Comparison of ENCODE assay signal across 8 mouse cellular contexts in genomic region chr4:95049153-95049552, GRCm38 (mm10). TPM values are rescaled to one million over a fixed set of nuclear protein-coding genes. Genes with fewer than 3 reads are reported as not detected.
DNase-seq lines count a peak whose midpoint lies in the region; ATAC-seq and TF ChIP-seq lines count a peak whose summit lies in the region.

No protein-coding gene starts in this region.

- no peak for DNase-seq in kidney, postnatal 14 days
- DNase-seq in frontal cortex, postnatal 36 days (ENCODE audit: low spot score in 2 of 2) = no peak
- no peak for DNase-seq in spleen, adult 12 weeks (ENCODE audit: low spot score)
- no peak for DNase-seq in layer of hippocampus, adult 11-12 months (ENCODE audit: low spot score)

- H3K4me2 ChIP-seq in kidney, embryonic 16.5 days (replicated peaks; ENCODE audit: low read depth, low read length) = peak overlapping the region; percentile 80
- H3K4me2 ChIP-seq in hindbrain, embryonic 16.5 days (ENCODE audit: low read length) = peak overlapping the region; percentile 64
- peak overlapping the region; percentile 87 for H3K4me2 ChIP-seq in myocyte (ENCODE audit: low read depth)

- ATAC-seq in kidney, embryonic 16.5 days (ENCODE audit: low FRiP score, low TSS enrichment) = no peak
- no peak for ATAC-seq in hindbrain, embryonic 16.5 days

- no peaks in the 10 kb centered on the region for H3K9me3 ChIP-seq in kidney, embryonic 16.5 days (ENCODE audit: low read length)
- no peaks in the 10 kb centered on the region for H3K9me3 ChIP-seq in hindbrain, embryonic 16.5 days (ENCODE audit: control insufficient read depth, low read length)

- no peaks in the 10 kb centered on the region for H3K27me3 ChIP-seq in kidney, embryonic 16.5 days (ENCODE audit: insufficient read depth, low read length)
- H3K27me3 ChIP-seq in hindbrain, embryonic 16.5 days (replicated peaks; ENCODE audit: control insufficient read depth, insufficient read depth, low read length) = no peaks in the 10 kb centered on the region
- no peaks in the 10 kb centered on the region for H3K27me3 ChIP-seq in myocyte (ENCODE audit: control insufficient read depth, insufficient read depth, insufficient read length)

- H3K36me3 ChIP-seq in kidney, embryonic 16.5 days (ENCODE audit: insufficient read depth, low read length) = no peaks in the 10 kb centered on the region
- H3K36me3 ChIP-seq in hindbrain, embryonic 16.5 days (ENCODE audit: control insufficient read depth, insufficient read depth, low read length) = no peaks in the 10 kb centered on the region
- H3K36me3 ChIP-seq in myocyte (ENCODE audit: control insufficient read depth, insufficient read depth) = no peaks in the 10 kb centered on the region

- TF ChIP-seq POLR2A in cortical plate, adult 2 months (IDR thresholded peaks at IDR 0.05; ENCODE audit: extremely low read depth, insufficient read depth, low read length) = no peak
- TF ChIP-seq POLR2A in myocyte (IDR thresholded peaks at IDR 0.05; ENCODE audit: insufficient read length, low read depth) = peak; percentile 15

- WGBS in kidney, embryonic 16.5 days = 45% methylated on average over 2 of the region's 2 CpGs
- WGBS in hindbrain, embryonic 16.5 days = 46% methylated on average over 2 of the region's 2 CpGs

- H3K79me2 ChIP-seq in myocyte (ENCODE audit: control insufficient read depth, insufficient read depth) = peaks cover 30% of the 10 kb centered on the region

- H3K27ac ChIP-seq in kidney, embryonic 16.5 days (ENCODE audit: low read length) = no peak overlapping the region
- no peak overlapping the region for H3K27ac ChIP-seq in cortical plate, adult 2 months (ENCODE audit: insufficient read depth, low read length)
- H3K27ac ChIP-seq in hindbrain, embryonic 16.5 days (ENCODE audit: low read depth, low read length) = no peak overlapping the region

- no peak overlapping the region for H3ac ChIP-seq in myocyte (ENCODE audit: control insufficient read depth, insufficient read length)

- H3K4me3 ChIP-seq in kidney, embryonic 16.5 days (ENCODE audit: low read length) = peak overlapping the region; percentile 79
- peak overlapping the region; percentile 28 for H3K4me3 ChIP-seq in cortical plate, adult 2 months (ENCODE audit: insufficient read depth, low read length)
- peak overlapping the region; percentile 68 for H3K4me3 ChIP-seq in hindbrain, embryonic 16.5 days (ENCODE audit: low read length)
- peak overlapping the region; percentile 100 for H3K4me3 ChIP-seq in myocyte

- TF ChIP-seq CTCF in cortical plate, adult 2 months (IDR thresholded peaks at IDR 0.05; ENCODE audit: extremely low read depth, insufficient read depth, low read length) = no peak

- peaks cover 23% of the 10 kb centered on the region for H3K4me1 ChIP-seq in kidney, embryonic 16.5 days (ENCODE audit: insufficient read depth, low read length)
- no peaks in the 10 kb centered on the region; the same call in 1 of the 2 replicates for H3K4me1 ChIP-seq in cortical plate, adult 2 months (ENCODE audit: control insufficient read depth, insufficient read depth, low read length)
- H3K4me1 ChIP-seq in hindbrain, embryonic 16.5 days (ENCODE audit: control insufficient read depth, insufficient read depth, low read depth, low read length) = peaks cover 8% of the 10 kb centered on the region

- peak overlapping the region; percentile 51; the same call in 1 of the 2 replicates for H3K9ac ChIP-seq in kidney, embryonic 16.5 days (replicated peaks; ENCODE audit: low read length)
- H3K9ac ChIP-seq in hindbrain, embryonic 16.5 days (ENCODE audit: low read depth, low read length) = peak overlapping the region; percentile 19; the same call in 1 of the 2 replicates

TF ChIP-seq in myocyte, 11 proteins besides CTCF, POLR2A, EP300 and RAD21:
- TF ChIP-seq MYOD1 (IDR thresholded peaks at IDR 0.05; ENCODE audit: control insufficient read depth in 1 of 3, insufficient read length in 2 of 3, low read depth in 2 of 3) (no peak), USF1 (IDR thresholded peaks at IDR 0.05; ENCODE audit: low read depth) (no peak), CEBPB (IDR thresholded peaks at IDR 0.05; ENCODE audit: insufficient read depth, poor library complexity, severe bottlenecking) (no peak), POLR2AphosphoS2 (IDR thresholded peaks at IDR 0.05; ENCODE audit: insufficient read length, low read depth) (peak; percentile 67), TCF3 (IDR thresholded peaks at IDR 0.05; ENCODE audit: insufficient read length, low read depth) (no peak), MAX (IDR thresholded peaks at IDR 0.05; ENCODE audit: low read depth) (no peak), TCF12 (IDR thresholded peaks at IDR 0.05; ENCODE audit: insufficient read depth, poor library complexity, severe bottlenecking) (no peak)

RNA-seq across cellular contexts. Expression of gene Jun, which starts 2.9 kb away (rescaled TPM):
- polyA plus RNA-seq in kidney, embryonic 16.5 days (2015; fragmentation: Nextera tagmentation; extraction: Ambion mirVana) = 71.9 and 73.0 TPM in 2 replicates
- 32.5 and 41.5 TPM in 2 replicates for polyA plus RNA-seq in cortical plate, adult 2 months (2012; rRNA removed)
- polyA plus RNA-seq in hindbrain, embryonic 16.5 days (2015; fragmentation: Nextera tagmentation; extraction: Ambion mirVana) = 62.9 and 63.7 TPM in 2 replicates
- 51.3 TPM for polyA plus RNA-seq in myocyte (2012; fragmentation: generic; extraction: Trizol)

Comparison
In these comparisons a context has a peak if more than half of its experiments do, and no peak if none do; other contexts are left out.
1. H3K4me3 ChIP-seq: peak in every context shown above with its lines; median percentile 100 in myocyte; 79 in kidney, embryonic 16.5 days; 68 in hindbrain, embryonic 16.5 days; 28 in cortical plate, adult 2 months.